Mouse (Mus musculus) spleen, adult 2 months (tissue): ENCODE measurements around the gene Pla2g12a. TPM values are rescaled to one million over a fixed set of nuclear protein-coding genes. Genes with fewer than 3 reads are reported as not detected.
A peak's percentile ranks its signal among the peaks of the same experiment; 100 is the strongest.

Source experiments
- DNase-seq, 2 experiments: peaks; one replicate each; pipeline versions ENCODE4 v3.0.0 to v3.0.0-alpha.2; 2012 to 2021; ENCODE audit warnings: low spot score in 2 of 2, low read depth in 1 of 2
- H3K27ac ChIP-seq: fragments of 200-500 bp; 2 replicates; pipeline ENCODE4 v1.5.1; 2012; ENCODE audit warnings: low read length, inconsistent platforms; ENCODE audit not compliant: insufficient read depth
- H3K27me3 ChIP-seq: fragments of 200-500 bp; 2 replicates; pipeline ENCODE4 v1.6.1; 2012; ENCODE audit warnings: mild to moderate bottlenecking, moderate library complexity, low read length, inconsistent platforms; ENCODE audit not compliant: control insufficient read depth, insufficient read depth
- H3K36me3 ChIP-seq: fragments of 200-500 bp; 2 replicates; pipeline ENCODE4 v1.6.1; 2012; ENCODE audit warnings: mild to moderate bottlenecking, low read length, inconsistent platforms; ENCODE audit not compliant: control insufficient read depth, insufficient read depth
- H3K4me1 ChIP-seq: fragments of 200-500 bp; 2 replicates; pipeline ENCODE4 v1.6.1; 2011; ENCODE audit warnings: inconsistent platforms; ENCODE audit not compliant: control insufficient read depth, insufficient read depth, insufficient read length
- H3K4me3 ChIP-seq: fragments of 200-500 bp; 2 replicates; pipeline ENCODE4 v1.5.1; 2011; ENCODE audit warnings: mild to moderate bottlenecking, inconsistent platforms; ENCODE audit not compliant: insufficient read depth, insufficient read length; ENCODE audit errors: extremely low read depth
- CTCF ChIP-seq: fragments of 200-500 bp; IDR thresholded peaks from 2 replicates; pipeline ENCODE4 v1.5.1; 2011; ENCODE audit warnings: mild to moderate bottlenecking, inconsistent platforms; ENCODE audit not compliant: insufficient read depth, insufficient read length, insufficient replicate concordance; ENCODE audit errors: extremely low read depth
- POLR2A ChIP-seq: fragments of 200-500 bp; IDR thresholded peaks from 2 replicates; pipeline ENCODE4 v1.6.1; 2011; ENCODE audit warnings: low read depth, low read length, inconsistent platforms
- WGBS: fragments of 180-500 bp; shearing (Covaris S2); methylation state at CpG from one replicate; pipeline ENCODE4 v1.1.7; 2018; 5-methylcytosine and 5-hydroxymethylcytosine counted together
- polyA plus RNA-seq: library from polyadenylated mRNA; depleted of rRNA; stranded (reverse); fragments of >200 nt; gene quantifications from 2 replicates; pipeline ENCODE4 v1.2.3, GENCODE M21; 2012; rRNA removed

Pla2g12a gene
- 21.3 and 37.3 TPM in 2 replicates for polyA plus RNA-seq

- peak; percentile 49 to 82 for DNase-seq
- H3K36me3 ChIP-seq, result no peaks in the 10 kb centered on the region
- H3K4me1 ChIP-seq, result peaks cover 5% of the 10 kb centered on the region; the same call in 1 of the 2 replicates
- no peaks in the 10 kb centered on the region for H3K27me3 ChIP-seq
- H3K4me3 ChIP-seq, result peak within 1 kb of the TSS; percentile 87
- 1% methylated on average over 63 of the region's 66 CpGs for WGBS
- H3K27ac ChIP-seq, result no peak within 1 kb of the TSS
- TF ChIP-seq CTCF, result no peak
- TF ChIP-seq POLR2A, result no peak
These were observed at the start of gene Pla2g12a for GRCm38 (mm10) chr3:129878405-129879021. Pla2g12a (plus strand) TSS chr3:129878606.

GRCm38 (mm10) chr3:129830626-129831025 is 47.8 kb upstream of the Pla2g12a start:
- Histone ChIP-seq H3K27ac (peak overlapping the region; percentile 88), H3K4me3 (peak overlapping the region; percentile 72)
- under 1% methylated on average over 44 of the region's 45 CpGs for WGBS

GRCm38 (mm10) chr3:129831035-129831568 is 47.3 kb upstream of the Pla2g12a start, which contains the start of gene Gar1:
Gar1 (minus strand) TSS chr3:129831396.
- H3K36me3 ChIP-seq, result no peaks in the 10 kb centered on the region
- peak within 1 kb of the TSS; percentile 88 for H3K27ac ChIP-seq
- DNase-seq, result peak; percentile 93 to 96
- WGBS, result 1% methylated on average over 57 of the region's 60 CpGs
- H3K4me1 ChIP-seq, result peaks cover 3% of the 10 kb centered on the region; the same call in 1 of the 2 replicates
- no peak for TF ChIP-seq CTCF
- TF ChIP-seq POLR2A, result no peak
- peak within 1 kb of the TSS; percentile 72 for H3K4me3 ChIP-seq
- no peaks in the 10 kb centered on the region for H3K27me3 ChIP-seq

More at GRCm38 (mm10) chr3:129830626-129831025, 47.8 kb upstream of the Pla2g12a start:
- DNase-seq, result peak; percentile 7 to 48
- Histone ChIP-seq H3K36me3 (0 out of 2 replicates have a peak, but pooled peaks cover 1% of the 10 kb centered on the region), H3K27me3 (no peaks in the 10 kb centered on the region), H3K4me1 (peaks cover 3% of the 10 kb centered on the region; the same call in 1 of the 2 replicates)
- no peak for TF ChIP-seq CTCF
- no peak for TF ChIP-seq POLR2A

- no peak for DNase-seq
- Histone ChIP-seq H3K4me1 (no peaks in the 10 kb centered on the region), H3K27me3 (no peaks in the 10 kb centered on the region), H3K4me3 (no peak within 1 kb of the TSS), H3K36me3 (no peaks in the 10 kb centered on the region), H3K27ac (no peak within 1 kb of the TSS)
- TF ChIP-seq POLR2A (no peak), CTCF (no peak)
- 59% methylated on average over 6 of the region's 6 CpGs for WGBS
These were observed 42.9 kb upstream of the Pla2g12a start, which contains the start of gene Cfi for GRCm38 (mm10) chr3:129835388-129835934. Cfi (plus strand) TSS chr3:129835884.

GRCm38 (mm10) chr3:129836051-129836697 is 42.2 kb upstream of the Pla2g12a start:
- WGBS, result 25% methylated on average over 11 of the region's 11 CpGs
- Histone ChIP-seq H3K4me1 (no peaks in the 10 kb centered on the region), H3K27me3 (no peaks in the 10 kb centered on the region), H3K4me3 (no peak overlapping the region), H3K27ac (no peak overlapping the region), H3K36me3 (no peaks in the 10 kb centered on the region)
- TF ChIP-seq POLR2A, result no peak
- no peak for TF ChIP-seq CTCF
- peak in 1 of 2 experiments; percentile 11 for DNase-seq

GRCm38 (mm10) chr3:129836965-129837364 is 41.4 kb upstream of the Pla2g12a start:
- no peak for DNase-seq
- Histone ChIP-seq H3K27me3 (no peaks in the 10 kb centered on the region), H3K4me3 (no peak overlapping the region), H3K27ac (no peak overlapping the region), H3K4me1 (no peaks in the 10 kb centered on the region), H3K36me3 (no peaks in the 10 kb centered on the region)
- no peak for TF ChIP-seq POLR2A
- whole genome bisulfite sequencing, result 74% methylated on average over 6 of the region's 6 CpGs
